Mouse (Mus musculus) heart, postnatal 25 days (tissue): ENCODE results near the gene Tmem72. TPM values are rescaled to one million over a fixed set of nuclear protein-coding genes. Genes with fewer than 3 reads are reported as not detected.

Source experiments
- microRNA-seq: library from miRNA; unstranded; fragments of <30 nt; microRNA quantifications from one replicate; pipeline ENCODE4 v1.2.0, GENCODE M21; 2022
- total RNA-seq, 2 experiments: library from RNA; stranded (reverse); gene quantifications; 2 replicates each; pipeline ENCODE4 v1.2.3; 2021

Gene Tmem72
- total RNA-seq, 2 experiments from 2014 or later = 0.03 TPM; not detected in 1

Small RNA genes within 50 kb of the gene (microRNA-seq; reads per million reads assigned to microRNA genes)
- not detected for gene Mir7043

Other genes with a start within 250 kb of the Tmem72 start
- not detected for gene Olfr211, start 227.8 kb downstream of the Tmem72 start, total RNA-seq
- not detected for gene Olfr212, start 210.4 kb downstream of the Tmem72 start, total RNA-seq
- gene Olfr213, start 178.5 kb downstream of the Tmem72 start, total RNA-seq = not detected
- gene Gm5580, start 165.8 kb downstream of the Tmem72 start, total RNA-seq = 1 to 10 TPM; 1.4 to 1.7 TPM
- gene Olfr214, start 162.7 kb downstream of the Tmem72 start, total RNA-seq = not detected
- gene Olfr215, start 132.7 kb downstream of the Tmem72 start, total RNA-seq = not detected
- 10 to 100 TPM; 19.0 to 20.8 TPM for gene Zfp422, start 87.9 kb downstream of the Tmem72 start, total RNA-seq
- gene Depp1, start 66.3 kb downstream of the Tmem72 start, total RNA-seq = 10 to 100 TPM; 45.7 to 58.1 TPM
- 1 to 10 TPM; 5.8 to 8.2 TPM for gene Rassf4, start 43.0 kb downstream of the Tmem72 start, total RNA-seq